Mouse (Mus musculus): ENCODE data around the gene Fcf1. TPM values are rescaled to one million over a fixed set of nuclear protein-coding genes. Genes with fewer than 3 reads are reported as not detected.
A peak's percentile ranks its signal among the peaks of the same experiment; 100 is the strongest.

Fcf1 gene
- total RNA-seq, 2 experiments from 2014 or later, result 33.8 to 34.9 TPM

- no peak for DNase-seq (ENCODE audit: low spot score in 2 of 2)
Measured at GRCm38 (mm10) chr12:84962606-84963005, 8.1 kb upstream of the Fcf1 start.

GRCm38 (mm10) chr12:84968831-84969655 lies 1.7 kb upstream of the Fcf1 start:
- DNase-seq (ENCODE audit: low spot score in 2 of 2), result no peak

GRCm38 (mm10) chr12:84969656-84970427 lies 855 bp upstream of the Fcf1 start:
- DNase-seq (ENCODE audit: low spot score in 2 of 2), result no peak

GRCm38 (mm10) chr12:84979264-84979862 lies 8.7 kb downstream of the Fcf1 start:
- DNase-seq (ENCODE audit: low spot score in 2 of 2), result no peak

- DNase-seq (ENCODE audit: low spot score in 2 of 2), result no peak
Measured at GRCm38 (mm10) chr12:84989456-84989855, 18.8 kb downstream of the Fcf1 start.

- DNase-seq (ENCODE audit: low spot score in 2 of 2), result no peak
Measured at GRCm38 (mm10) chr12:84995112-84995761, 24.5 kb downstream of the Fcf1 start.

- peak; percentile 97 to 99 for DNase-seq (ENCODE audit: low spot score in 2 of 2)
Measured at GRCm38 (mm10) chr12:84996083-84996496, 25.4 kb downstream of the Fcf1 start, which contains the start of gene Ylpm1. Gene Ylpm1, plus strand, starts transcription at chr12:84996321.

- peak; percentile 71 to 73 for DNase-seq (ENCODE audit: low spot score in 2 of 2)
Measured at GRCm38 (mm10) chr12:84996501-84997398, 26.1 kb downstream of the Fcf1 start.

- DNase-seq (ENCODE audit: low spot score in 2 of 2), result no peak
Measured at GRCm38 (mm10) chr12:84999053-84999452, 28.4 kb downstream of the Fcf1 start.

- DNase-seq (ENCODE audit: low spot score in 2 of 2), result peak in 1 of 2 experiments; percentile 24
Measured at GRCm38 (mm10) chr12:85006206-85006605, 35.5 kb downstream of the Fcf1 start.

GRCm38 (mm10) chr12:85007021-85007420 lies 36.3 kb downstream of the Fcf1 start:
- no peak for DNase-seq (ENCODE audit: low spot score in 2 of 2)

- no peak for DNase-seq (ENCODE audit: low spot score in 2 of 2)
Measured at GRCm38 (mm10) chr12:85009776-85010175, 39.1 kb downstream of the Fcf1 start.

GRCm38 (mm10) chr12:85010541-85010940 lies 39.8 kb downstream of the Fcf1 start:
- DNase-seq (ENCODE audit: low spot score in 2 of 2), result no peak

- no peak for DNase-seq (ENCODE audit: low spot score in 2 of 2)
Measured at GRCm38 (mm10) chr12:85012185-85012584, 41.5 kb downstream of the Fcf1 start.

- DNase-seq (ENCODE audit: low spot score in 2 of 2), result no peak
Measured at GRCm38 (mm10) chr12:85022071-85022470, 51.4 kb downstream of the Fcf1 start.

GRCm38 (mm10) chr12:85032710-85033109 lies 62.0 kb downstream of the Fcf1 start:
- peak in 1 of 2 experiments; percentile 18 for DNase-seq (ENCODE audit: low spot score in 2 of 2)
